Mouse (Mus musculus) right cerebral cortex, postnatal 25 days (tissue): ENCODE measurements around the gene Olfr429.
"Not testable (repeated sequence)": the region's sequence is repeated elsewhere in the genome, so short reads cannot be mapped to it uniquely, and the experiment has no call there.

Experiments used
- DNase-seq: peaks from one replicate; pipeline ENCODE4 v3.0.0; 2022

Gene Olfr429

DNA sequence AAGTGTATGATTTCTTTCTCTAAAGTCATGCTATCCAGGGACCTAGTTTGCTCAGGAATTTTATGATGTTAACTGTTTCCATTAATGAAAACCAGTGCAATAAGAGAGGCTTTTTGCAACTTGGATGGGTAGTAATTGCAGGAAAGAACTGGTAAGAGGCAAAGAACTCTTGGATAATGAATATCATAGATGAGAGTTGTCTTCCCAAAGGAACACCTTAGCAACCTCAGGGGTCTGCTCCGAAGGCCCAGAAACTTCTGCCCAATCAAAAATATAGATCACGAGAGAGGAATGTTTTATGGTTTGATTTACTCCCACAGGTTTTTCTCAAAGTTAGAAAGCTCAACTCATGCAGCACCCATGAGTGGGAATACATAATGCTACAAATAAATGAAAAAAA lies at the start of gene Olfr429:
Gene Olfr429 (plus strand): TSS at position 301 of the 400 bp plus-strand sequence.
- no peak for DNase-seq

- no peak for DNase-seq
Observed at GRCm38 (mm10) chr1:174035841-174036240, 48.3 kb upstream of the Olfr429 start.

DNA sequence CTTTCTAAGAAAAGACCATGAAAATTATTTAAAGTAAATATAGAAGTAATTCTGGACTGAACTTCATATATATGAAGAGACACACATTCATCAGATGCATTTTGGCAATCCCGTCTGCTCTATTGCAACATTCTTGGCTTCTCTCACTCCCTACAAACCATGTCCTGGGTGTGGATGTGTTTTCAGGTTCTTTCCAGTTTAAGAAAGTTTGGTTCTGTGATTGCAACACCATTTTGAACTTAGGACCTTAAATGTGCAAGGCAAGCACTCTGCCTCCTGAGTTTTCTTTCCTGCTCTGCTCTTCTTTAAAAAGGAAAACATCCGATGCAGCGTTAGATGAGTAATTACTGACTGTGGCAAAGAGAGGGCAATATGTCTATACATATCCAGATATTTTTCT lies 45.7 kb upstream of the Olfr429 start:
- no peak for DNase-seq

- no peak for DNase-seq
Observed at GRCm38 (mm10) chr1:174040523-174041177, 43.5 kb upstream of the Olfr429 start, which contains the start of gene Olfr433. Olfr433 (plus strand) TSS chr1:174040705.

- not testable (repeated sequence) for DNase-seq
Observed at GRCm38 (mm10) chr1:174042091-174042884, 41.8 kb upstream of the Olfr429 start.

DNA sequence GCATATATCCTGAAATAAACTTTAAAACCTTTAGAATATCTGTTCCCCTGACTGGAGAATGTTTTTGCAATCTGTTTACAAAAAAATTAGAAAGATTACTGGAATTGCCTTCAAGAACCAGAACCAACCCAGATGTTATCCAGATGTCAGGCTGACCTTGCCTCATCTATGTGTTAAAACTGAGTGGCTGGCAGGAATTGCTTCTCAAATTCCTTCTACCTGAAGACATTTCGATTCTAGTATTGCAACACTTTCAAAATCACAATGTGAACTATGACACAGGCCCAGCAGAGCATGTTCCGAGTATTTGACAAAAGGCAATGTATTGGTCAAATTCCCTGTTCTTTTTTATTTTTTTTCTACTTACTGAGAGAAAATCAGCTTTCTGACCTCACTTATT lies 39.7 kb upstream of the Olfr429 start:
- no peak for DNase-seq

DNA sequence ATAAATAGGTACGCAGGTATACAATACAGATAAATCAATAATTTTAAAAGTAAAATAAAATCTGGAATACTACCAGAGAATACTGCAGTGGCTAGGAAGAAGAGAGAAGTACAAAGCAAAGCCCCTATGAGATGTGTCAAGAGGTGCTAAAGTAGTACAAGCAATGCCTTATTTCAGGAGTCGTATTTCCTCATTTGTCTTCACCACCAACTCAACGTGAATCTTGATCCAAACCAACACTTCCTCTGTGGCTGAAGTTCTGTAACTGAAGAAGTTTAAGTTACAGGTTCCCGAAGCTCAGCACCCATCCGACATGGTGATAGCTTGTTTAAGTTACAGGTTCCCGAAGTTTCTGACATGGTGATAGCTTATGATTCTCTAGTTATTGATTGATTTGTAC lies 35.9 kb upstream of the Olfr429 start:
- DNase-seq, result not testable (repeated sequence)

DNA sequence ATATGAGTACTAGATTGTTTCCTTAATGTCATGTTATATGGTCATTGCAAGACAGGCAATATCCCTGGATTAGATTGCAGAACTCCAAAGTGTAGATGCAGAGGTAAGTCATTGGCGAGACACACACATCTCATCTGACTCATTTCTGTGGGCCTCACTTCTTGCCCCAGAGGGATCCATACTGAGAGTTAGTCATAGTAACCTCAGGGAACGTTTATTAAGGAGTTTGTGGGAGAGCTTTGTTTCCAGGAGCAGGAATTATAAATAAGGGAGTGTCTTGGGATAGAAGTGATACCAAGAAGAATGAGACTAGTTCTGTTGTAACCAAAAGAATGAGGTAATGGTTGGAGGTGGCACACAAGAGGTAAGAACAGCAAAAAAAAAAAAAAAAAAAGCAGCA lies 35.2 kb upstream of the Olfr429 start, which contains the start of gene Olfr432:
Gene Olfr432 (plus strand): TSS at position 313 of the 400 bp plus-strand sequence.
- no peak for DNase-seq

DNA sequence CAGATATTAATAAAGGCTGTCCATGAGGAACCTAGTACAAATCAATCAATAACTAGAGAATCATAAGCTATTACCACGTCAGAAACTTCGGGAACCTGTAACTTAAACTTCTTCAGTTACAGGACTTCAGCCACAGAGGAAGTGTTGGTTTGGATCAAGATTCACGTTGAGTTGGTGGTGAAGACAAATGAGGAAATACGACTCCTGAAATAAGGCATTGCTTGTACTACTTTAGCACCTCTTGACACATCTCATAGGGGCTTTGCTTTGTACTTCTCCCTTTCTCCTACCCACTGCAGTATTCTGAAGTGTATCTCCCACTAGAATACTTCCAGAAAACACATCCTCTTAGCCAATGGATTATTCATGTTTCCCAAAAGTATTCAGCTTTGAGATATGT lies 34.8 kb upstream of the Olfr429 start:
- DNase-seq, result not testable (repeated sequence)

- no peak for DNase-seq
Observed at GRCm38 (mm10) chr1:174050532-174050931, 33.6 kb upstream of the Olfr429 start.

GRCm38 (mm10) chr1:174051515-174051914 lies 32.6 kb upstream of the Olfr429 start:
- no peak for DNase-seq

- no peak for DNase-seq
Observed at GRCm38 (mm10) chr1:174051931-174052536, 32.1 kb upstream of the Olfr429 start.

GRCm38 (mm10) chr1:174052981-174053380 lies 31.1 kb upstream of the Olfr429 start:
- DNase-seq, result no peak

DNA sequence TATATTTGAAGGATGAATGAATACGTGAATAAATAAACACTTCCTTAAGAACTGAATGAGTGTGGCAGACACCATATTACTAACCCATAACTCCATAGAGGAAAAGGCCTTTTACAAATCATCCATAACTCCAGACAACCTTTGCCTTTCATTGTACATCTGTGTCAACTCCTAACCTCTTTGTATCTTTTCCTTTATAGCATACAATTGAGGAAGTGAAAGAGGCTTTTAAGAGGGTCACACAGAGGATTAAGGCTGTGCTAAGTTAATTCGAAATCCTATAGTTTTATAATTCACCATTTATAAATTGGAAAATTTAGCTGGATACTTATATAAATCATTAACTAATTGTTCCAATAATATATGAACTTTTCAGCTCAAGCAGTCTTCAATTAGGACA lies 28.9 kb upstream of the Olfr429 start:
- DNase-seq, result no peak

GRCm38 (mm10) chr1:174066305-174066704 lies 17.8 kb upstream of the Olfr429 start, which contains the start of gene Olfr430:
Olfr430 (plus strand) TSS chr1:174066605.
- DNase-seq, result no peak

- DNase-seq, result no peak
Observed at GRCm38 (mm10) chr1:174096591-174096990, 12.5 kb downstream of the Olfr429 start, which contains the start of gene Olfr427. Olfr427 (plus strand) TSS chr1:174096891.

DNA sequence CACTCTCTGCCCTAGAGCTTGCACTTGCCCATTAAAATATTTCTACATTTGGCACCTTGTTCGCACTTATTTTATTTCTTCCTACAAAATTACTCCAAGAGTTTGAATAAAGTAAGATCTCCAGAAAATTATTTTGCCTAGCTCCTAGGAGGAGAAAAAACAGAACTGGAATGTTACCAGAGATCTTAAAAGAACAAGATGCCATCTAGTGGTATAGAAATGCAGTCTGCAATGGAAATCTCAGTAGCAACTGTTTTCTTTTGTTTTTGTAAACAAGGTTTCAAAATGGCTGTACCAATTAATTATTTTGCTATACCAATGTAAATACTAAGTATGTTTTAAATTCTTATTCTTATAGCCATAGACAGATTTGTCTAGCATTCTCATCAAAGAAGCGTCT lies 19.6 kb downstream of the Olfr429 start:
- DNase-seq, result no peak

DNA sequence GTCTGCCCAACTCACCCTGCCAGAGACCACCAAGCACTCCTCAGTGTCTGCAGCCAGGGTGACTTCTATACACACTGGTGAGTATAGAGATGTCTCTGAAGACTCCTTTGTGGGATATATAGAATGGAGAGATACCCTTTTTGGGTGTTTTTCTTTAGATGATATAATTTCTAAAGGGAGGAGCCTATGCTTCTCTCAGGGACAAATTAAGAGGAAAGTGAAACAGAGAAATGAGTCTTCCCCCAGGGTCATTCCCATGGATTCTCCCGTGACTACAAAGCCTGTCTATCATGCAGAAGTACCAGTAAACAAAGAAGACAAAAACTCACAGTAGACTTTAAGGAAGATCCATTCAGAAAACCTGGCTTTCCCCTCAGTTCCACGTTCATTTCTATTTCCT lies 36.9 kb downstream of the Olfr429 start, which contains the start of gene Olfr231:
Gene Olfr231 (minus strand): TSS at position 101 of the 400 bp plus-strand sequence.
- no peak for DNase-seq

GRCm38 (mm10) chr1:174131217-174131616 lies 47.1 kb downstream of the Olfr429 start, which contains the start of gene Olfr424:
Olfr424 (plus strand) TSS chr1:174131517.
- DNase-seq, result no peak

- DNase-seq, result no peak
Observed at GRCm38 (mm10) chr1:174131999-174132398, 47.9 kb downstream of the Olfr429 start.
